Mouse (Mus musculus) embryo, embryonic 11.5 days (tissue): ENCODE data around the gene Ddias.

ENCODE experiments used
- DNase-seq: peaks from one replicate; pipeline ENCODE4 v3.0.0-alpha.2; 2012; ENCODE audit warnings: low read depth, low spot score

Gene Ddias

DNA sequence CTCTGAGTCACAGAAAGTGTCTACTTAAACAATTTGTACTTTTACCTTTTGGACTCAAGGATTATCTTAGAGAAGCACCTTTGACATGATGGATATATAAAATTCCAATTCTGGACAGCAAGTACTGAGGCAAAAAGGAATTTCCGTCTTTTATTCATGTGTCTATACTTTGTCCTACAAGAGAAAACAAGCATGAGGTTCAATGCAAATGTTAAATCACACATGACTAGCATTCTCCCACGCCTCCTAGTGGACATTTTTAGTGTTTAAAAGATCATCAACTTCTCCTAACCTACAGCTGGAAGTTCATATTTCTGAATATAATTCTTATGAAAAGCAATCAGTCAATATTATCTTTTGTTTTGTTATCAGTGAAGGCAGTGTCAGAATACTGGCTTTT lies 7.5 kb downstream of the Ddias start:
- no peak for DNase-seq

GRCm38 (mm10) chr7:92848246-92848645 lies 25.8 kb downstream of the Ddias start:
- DNase-seq = no peak

DNA sequence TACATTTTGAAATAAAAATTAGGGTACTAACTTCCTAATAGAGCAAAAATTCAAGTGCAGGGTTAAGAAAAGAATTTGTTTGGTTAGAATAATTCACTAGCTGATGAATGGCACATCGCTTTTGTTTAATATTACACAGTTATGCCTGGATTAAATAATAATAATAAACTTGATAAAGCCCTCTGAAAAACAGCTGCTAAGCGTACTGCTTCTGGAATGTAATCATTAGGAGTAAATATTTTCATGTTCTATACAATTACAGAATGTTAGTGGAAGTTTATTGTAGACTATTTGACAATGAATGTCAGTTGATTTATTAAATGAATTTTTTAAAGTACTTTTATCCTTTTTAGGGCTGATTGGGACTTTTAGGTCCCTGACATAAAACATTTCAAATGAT lies 31.8 kb downstream of the Ddias start:
- DNase-seq = no peak

DNA sequence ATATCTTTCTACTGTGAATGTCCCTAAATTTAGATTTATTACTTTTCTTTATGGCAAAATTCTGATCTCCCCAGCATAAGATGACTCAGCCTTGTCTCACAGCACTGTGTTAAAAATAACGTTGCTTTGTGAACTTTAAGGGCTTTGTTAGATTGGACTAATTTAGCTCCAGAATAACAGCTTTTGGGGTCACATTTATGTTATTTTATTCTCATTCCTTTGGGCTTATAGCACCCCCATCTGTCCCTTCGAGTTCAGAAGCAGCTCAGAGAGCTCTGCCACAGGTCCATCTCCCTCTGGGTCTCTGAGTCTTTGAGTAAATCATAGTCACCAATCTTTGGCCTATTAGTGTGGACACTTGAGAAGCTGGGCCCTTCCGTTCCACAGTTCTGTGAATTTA lies 36.1 kb downstream of the Ddias start:
- no peak for DNase-seq

DNA sequence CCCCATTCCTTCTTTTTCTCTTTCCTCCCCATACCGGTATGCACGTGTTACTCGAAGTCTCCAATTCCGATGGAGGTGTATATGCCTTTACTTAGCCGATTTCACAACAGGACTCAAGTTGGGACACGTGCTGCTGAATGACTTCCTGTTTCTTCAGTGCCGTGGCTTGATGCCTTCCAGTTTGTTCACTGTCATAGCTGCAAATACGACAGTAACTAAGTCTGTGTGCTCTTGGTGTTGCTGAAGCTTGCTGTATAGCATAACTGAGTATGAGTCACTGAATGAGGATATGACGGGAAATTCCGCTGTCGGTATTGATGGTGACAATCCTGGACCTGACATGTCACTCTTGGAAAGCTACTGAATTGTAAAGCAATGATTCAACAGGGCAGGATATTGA lies 36.8 kb downstream of the Ddias start:
- DNase-seq = no peak

- DNase-seq = no peak
Measured at GRCm38 (mm10) chr7:92836447-92836846, 37.6 kb downstream of the Ddias start.

- DNase-seq = no peak
Measured at GRCm38 (mm10) chr7:92834391-92834790, 39.7 kb downstream of the Ddias start.

- DNase-seq = no peak
Measured at GRCm38 (mm10) chr7:92832395-92832794, 41.7 kb downstream of the Ddias start.

- no peak for DNase-seq
Measured at GRCm38 (mm10) chr7:92827981-92828380, 46.1 kb downstream of the Ddias start.

- no peak for DNase-seq
Measured at GRCm38 (mm10) chr7:92826248-92826647, 47.8 kb downstream of the Ddias start.

DNA sequence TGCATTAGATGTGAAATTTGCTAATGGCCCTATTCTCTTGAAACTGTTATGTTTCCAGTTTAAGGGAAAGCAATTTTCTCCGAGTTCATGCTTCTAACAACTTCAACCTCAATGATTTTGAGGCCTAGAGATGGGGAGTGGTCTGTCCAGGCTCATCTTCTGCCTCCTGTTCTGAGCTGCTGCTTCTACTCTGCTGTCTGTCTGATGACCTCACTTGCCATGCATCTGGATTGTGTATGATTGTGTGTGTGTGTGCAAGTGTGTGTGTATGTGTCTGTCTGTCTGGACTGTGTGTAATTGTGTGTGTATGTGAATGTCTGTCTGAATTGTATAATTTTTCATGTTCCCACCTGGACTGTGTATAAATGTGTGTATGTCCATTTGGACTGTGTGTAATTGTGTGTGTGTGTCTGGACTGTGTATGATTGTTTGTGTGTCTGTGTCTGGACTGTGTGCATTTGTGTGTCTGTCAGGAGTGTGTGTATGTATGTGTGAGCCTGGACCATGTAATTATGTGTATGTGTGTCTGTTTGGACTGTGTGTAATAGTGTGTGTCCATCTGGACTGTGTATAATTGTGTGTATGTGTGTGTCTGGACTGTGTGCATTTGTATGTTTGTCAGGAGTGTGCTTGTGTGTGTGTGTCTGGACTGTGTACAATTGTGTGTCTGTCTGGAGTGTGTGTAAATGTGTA lies 51.5 kb downstream of the Ddias start:
- DNase-seq = no peak

- DNase-seq = no peak
Measured at GRCm38 (mm10) chr7:92821871-92822270, 52.2 kb downstream of the Ddias start.

- DNase-seq = no peak
Measured at GRCm38 (mm10) chr7:92820941-92821465, 53.0 kb downstream of the Ddias start.

DNA sequence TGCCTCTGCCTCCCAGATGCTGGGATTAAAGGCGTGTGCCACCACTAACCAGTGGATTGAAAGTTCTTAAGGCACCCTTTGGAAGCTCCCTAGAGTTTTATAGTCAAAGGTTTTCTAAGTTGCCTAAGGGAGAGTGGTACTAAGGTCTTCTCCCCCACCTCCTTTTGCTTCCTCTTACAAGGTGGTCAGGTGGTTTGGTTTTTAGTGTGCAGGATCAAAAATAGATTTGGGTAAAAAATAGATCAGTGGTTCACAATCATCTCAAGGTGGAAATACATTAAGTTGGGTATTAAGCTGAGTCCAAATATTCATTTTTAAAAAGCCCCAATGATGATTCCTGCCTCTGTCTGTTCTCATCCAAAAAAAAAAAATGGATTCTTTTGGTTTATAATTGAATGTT lies 53.6 kb downstream of the Ddias start:
- no peak for DNase-seq

- DNase-seq = no peak
Measured at GRCm38 (mm10) chr7:92819656-92820055, 54.4 kb downstream of the Ddias start.

DNA sequence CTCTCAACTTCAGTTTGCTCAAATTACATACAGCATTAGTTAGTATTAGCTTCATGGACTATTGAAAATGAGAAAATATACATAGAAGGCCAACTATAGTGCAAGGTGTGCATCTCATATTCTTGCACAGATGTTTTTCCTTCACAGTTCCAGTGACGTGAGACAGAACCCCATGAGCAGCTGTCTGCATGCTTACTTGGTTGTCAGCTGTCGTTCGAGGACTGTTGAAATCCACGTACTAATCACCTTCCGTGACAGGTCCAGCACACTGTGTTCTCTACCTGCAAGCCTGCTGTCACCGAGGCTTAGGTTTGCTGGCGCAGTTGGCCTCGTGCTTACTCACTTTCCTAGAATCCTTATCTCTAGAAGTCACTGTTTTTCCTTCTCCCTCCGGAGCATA lies 56.2 kb downstream of the Ddias start:
- DNase-seq = no peak

DNA sequence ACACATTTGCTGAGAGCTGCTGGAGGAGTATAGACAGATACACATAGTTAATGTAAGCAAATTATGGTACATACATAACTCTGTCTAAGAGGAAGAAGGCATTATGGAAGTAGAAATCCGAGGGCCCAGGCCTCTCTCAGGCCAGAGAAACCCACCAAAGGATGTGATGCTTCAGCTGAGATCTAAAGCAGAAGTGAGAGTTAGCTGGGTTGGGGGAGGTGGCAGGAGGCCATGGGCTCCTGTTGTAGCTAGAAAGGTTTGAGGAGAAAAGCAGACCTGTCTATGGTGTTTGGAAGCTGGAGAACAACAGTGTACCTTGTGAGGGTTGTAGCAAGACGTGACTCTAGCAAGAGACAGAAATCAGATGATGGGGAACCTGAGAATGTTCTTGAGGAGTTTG lies 56.8 kb downstream of the Ddias start:
- no peak for DNase-seq

GRCm38 (mm10) chr7:92811667-92812279 lies 62.3 kb downstream of the Ddias start:
- no peak for DNase-seq
